Mouse (Mus musculus): ENCODE data around the gene Cbx6. TPM values are rescaled to one million over a fixed set of nuclear protein-coding genes. Genes with fewer than 3 reads are reported as not detected.

Cbx6 gene
- polyA plus RNA-seq, 1 experiment from 2014 or later, result 68.0 TPM

DNA sequence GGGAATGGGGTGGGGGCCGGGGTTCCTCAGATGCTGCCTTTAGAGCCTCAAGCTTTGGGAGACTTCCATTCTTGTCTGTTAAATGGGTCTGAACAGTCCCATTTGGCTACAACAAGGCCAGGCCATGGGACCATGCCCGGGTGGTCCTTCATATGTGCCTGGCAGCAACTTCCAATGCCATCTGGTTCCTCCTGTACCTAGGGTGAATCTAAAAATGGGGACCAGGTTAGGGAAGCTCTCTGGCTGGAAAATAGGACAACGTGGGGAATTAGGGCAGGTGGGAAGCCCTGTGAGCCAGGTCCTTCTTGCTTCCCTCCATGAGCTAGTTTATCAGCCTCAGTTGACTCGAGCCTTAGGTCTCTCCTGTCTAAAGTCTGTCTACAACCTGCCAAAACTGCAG lies 23.5 kb downstream of the Cbx6 start:
- H3K9ac ChIP-seq, result no peak overlapping the region
- no peak overlapping the region for H3K4me2 ChIP-seq
- 63% methylated on average over 4 of the region's 4 CpGs for WGBS
- no peak overlapping the region for H3K27ac ChIP-seq
- H3K9me3 ChIP-seq, result no peaks in the 10 kb centered on the region
- no peak for ATAC-seq (ENCODE audit: insufficient read depth, low FRiP score, low read depth)
- no peak overlapping the region for H3K4me3 ChIP-seq (replicated peaks)
- peaks cover 22% of the 10 kb centered on the region for H3K27me3 ChIP-seq (replicated peaks)
- 0 out of 2 replicates have a peak, but pooled peaks cover 2% of the 10 kb centered on the region for H3K4me1 ChIP-seq
- H3K36me3 ChIP-seq, result no peaks in the 10 kb centered on the region

GRCm38 (mm10) chr15:79810061-79810460 lies 24.4 kb downstream of the Cbx6 start:
- no peak for ATAC-seq (ENCODE audit: insufficient read depth, low FRiP score, low read depth)
- H3K9ac ChIP-seq, result no peak overlapping the region
- H3K4me2 ChIP-seq, result no peak overlapping the region
- H3K9me3 ChIP-seq, result no peaks in the 10 kb centered on the region
- peaks cover 31% of the 10 kb centered on the region for H3K27me3 ChIP-seq (replicated peaks)
- 52% methylated on average over 3 of the region's 3 CpGs for WGBS
- H3K27ac ChIP-seq, result no peak overlapping the region
- no peaks in the 10 kb centered on the region for H3K36me3 ChIP-seq
- no peak overlapping the region for H3K4me3 ChIP-seq (replicated peaks)
- 0 out of 2 replicates have a peak, but pooled peaks cover 4% of the 10 kb centered on the region for H3K4me1 ChIP-seq

DNA sequence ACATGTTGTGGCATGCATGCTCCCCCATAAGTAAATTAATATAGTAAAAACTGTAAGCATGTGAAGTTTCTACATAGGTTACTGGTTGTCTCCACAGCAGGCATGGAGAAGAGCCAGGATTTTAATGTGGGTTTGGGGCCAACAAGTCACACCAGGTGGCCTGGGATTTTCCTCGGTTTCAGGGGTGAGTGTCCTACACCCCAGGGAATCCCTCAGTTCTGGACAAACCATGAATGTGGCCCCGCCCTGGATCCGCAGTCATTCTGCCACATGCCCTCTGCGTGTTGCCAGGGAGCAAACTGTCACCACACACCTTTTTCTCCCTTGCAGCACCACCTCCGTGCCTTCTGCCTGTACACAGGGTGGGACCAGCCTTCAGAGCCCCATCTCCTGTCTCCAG lies 25.8 kb downstream of the Cbx6 start:
- Histone ChIP-seq H3K4me3 (replicated peaks) (no peak overlapping the region), H3K9me3 (no peaks in the 10 kb centered on the region), H3K4me2 (no peak overlapping the region), H3K36me3 (no peaks in the 10 kb centered on the region), H3K27ac (no peak overlapping the region), H3K27me3 (replicated peaks) (peaks cover 38% of the 10 kb centered on the region), H3K9ac (no peak overlapping the region), H3K4me1 (peaks cover 13% of the 10 kb centered on the region; the same call in 1 of the 2 replicates)
- WGBS, result 52% methylated on average over 5 of the region's 5 CpGs
- ATAC-seq (ENCODE audit: insufficient read depth, low FRiP score, low read depth), result no peak

GRCm38 (mm10) chr15:79808114-79808513 lies 26.4 kb downstream of the Cbx6 start:
- Histone ChIP-seq H3K4me2 (no peak overlapping the region), H3K4me3 (replicated peaks) (no peak overlapping the region), H3K4me1 (peaks cover 17% of the 10 kb centered on the region; the same call in 1 of the 2 replicates), H3K9ac (no peak overlapping the region), H3K27ac (no peak overlapping the region), H3K36me3 (no peaks in the 10 kb centered on the region), H3K27me3 (replicated peaks) (peaks cover 44% of the 10 kb centered on the region), H3K9me3 (no peaks in the 10 kb centered on the region)
- WGBS, result 26% methylated on average over 5 of the region's 5 CpGs
- ATAC-seq (ENCODE audit: insufficient read depth, low FRiP score, low read depth), result no peak

- Histone ChIP-seq H3K4me1 (peaks cover 17% of the 10 kb centered on the region; the same call in 1 of the 2 replicates), H3K9me3 (no peaks in the 10 kb centered on the region), H3K4me2 (no peak overlapping the region), H3K27ac (no peak overlapping the region), H3K36me3 (no peaks in the 10 kb centered on the region), H3K9ac (no peak overlapping the region), H3K27me3 (replicated peaks) (peaks cover 53% of the 10 kb centered on the region), H3K4me3 (replicated peaks) (no peak overlapping the region)
- ATAC-seq (ENCODE audit: insufficient read depth, low FRiP score, low read depth), result no peak
- WGBS, result 47% methylated on average over 1 of the region's 1 CpGs
These were observed 27.4 kb downstream of the Cbx6 start for GRCm38 (mm10) chr15:79807050-79807449.

- Histone ChIP-seq H3K4me3 (replicated peaks) (no peak overlapping the region), H3K4me1 (peaks cover 17% of the 10 kb centered on the region; the same call in 1 of the 2 replicates), H3K9ac (no peak overlapping the region), H3K9me3 (no peaks in the 10 kb centered on the region), H3K4me2 (peak overlapping the region; percentile 96; the same call in 1 of the 2 replicates), H3K27ac (no peak overlapping the region), H3K27me3 (replicated peaks) (peaks cover 65% of the 10 kb centered on the region), H3K36me3 (no peaks in the 10 kb centered on the region)
- WGBS, result 22% methylated on average over 8 of the region's 8 CpGs
- no peak for ATAC-seq (ENCODE audit: insufficient read depth, low FRiP score, low read depth)
These were observed 29.2 kb downstream of the Cbx6 start for GRCm38 (mm10) chr15:79805246-79805645.

- H3K4me3 ChIP-seq (replicated peaks), result peak within 1 kb of the TSS; percentile 64
- peak within 1 kb of the TSS; percentile 39 for H3K9ac ChIP-seq
- H3K27ac ChIP-seq, result no peak within 1 kb of the TSS
- peak; percentile 77 for ATAC-seq (ENCODE audit: insufficient read depth, low FRiP score, low read depth)
- H3K27me3 ChIP-seq (replicated peaks), result peaks cover 65% of the 10 kb centered on the region
- no peaks in the 10 kb centered on the region for H3K36me3 ChIP-seq
- peaks cover 17% of the 10 kb centered on the region; the same call in 1 of the 2 replicates for H3K4me1 ChIP-seq
- no peaks in the 10 kb centered on the region for H3K9me3 ChIP-seq
- H3K4me2 ChIP-seq, result peak within 1 kb of the TSS; percentile 96
- under 1% methylated on average over 87 of the region's 91 CpGs for WGBS
These were observed 30.0 kb downstream of the Cbx6 start, which contains the start of gene Nptxr for GRCm38 (mm10) chr15:79804352-79805071. TSS of gene Nptxr (minus strand) at chr15:79804766.

GRCm38 (mm10) chr15:79803533-79804351 lies 30.7 kb downstream of the Cbx6 start:
- WGBS, result 5% methylated on average over 81 of the region's 81 CpGs
- H3K9me3 ChIP-seq, result no peaks in the 10 kb centered on the region
- ATAC-seq (ENCODE audit: insufficient read depth, low FRiP score, low read depth), result peak; percentile 15; the same call in 1 of the 2 replicates
- peak overlapping the region; percentile 64 for H3K4me3 ChIP-seq (replicated peaks)
- peaks cover 60% of the 10 kb centered on the region for H3K27me3 ChIP-seq (replicated peaks)
- H3K27ac ChIP-seq, result no peak overlapping the region
- H3K36me3 ChIP-seq, result no peaks in the 10 kb centered on the region
- H3K4me1 ChIP-seq, result peaks cover 17% of the 10 kb centered on the region; the same call in 1 of the 2 replicates
- H3K9ac ChIP-seq, result peak overlapping the region; percentile 39
- peak overlapping the region; percentile 96 for H3K4me2 ChIP-seq

GRCm38 (mm10) chr15:79802304-79802703 lies 32.2 kb downstream of the Cbx6 start:
- Histone ChIP-seq H3K36me3 (no peaks in the 10 kb centered on the region), H3K4me3 (replicated peaks) (no peak overlapping the region), H3K27me3 (replicated peaks) (peaks cover 55% of the 10 kb centered on the region), H3K9ac (no peak overlapping the region), H3K9me3 (no peaks in the 10 kb centered on the region), H3K4me1 (peaks cover 17% of the 10 kb centered on the region; the same call in 1 of the 2 replicates), H3K27ac (no peak overlapping the region), H3K4me2 (0 out of 2 replicates have a peak overlapping the region, but pooled peaks have one; percentile 1)
- ATAC-seq (ENCODE audit: insufficient read depth, low FRiP score, low read depth), result no peak
- WGBS, result 63% methylated on average over 4 of the region's 4 CpGs

DNA sequence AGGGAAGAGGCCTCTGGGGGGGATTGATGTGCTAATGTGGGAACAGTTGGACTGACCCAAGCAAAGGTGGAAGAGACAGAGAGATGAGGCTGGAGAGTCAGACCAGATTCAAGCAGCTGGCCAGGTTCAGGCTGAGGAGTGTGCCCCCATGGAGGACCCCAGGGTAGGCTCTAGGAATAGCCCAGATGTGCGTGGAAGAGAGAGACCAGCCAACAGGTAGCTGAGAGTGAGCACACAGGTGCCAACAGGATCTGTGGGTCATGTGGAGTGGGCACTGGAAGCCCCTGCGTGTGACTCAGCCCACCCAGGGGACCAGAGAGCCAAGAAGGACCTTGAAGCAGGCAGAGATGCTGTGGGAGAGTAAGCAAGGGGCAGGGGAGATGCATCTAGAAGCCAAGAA lies 32.8 kb downstream of the Cbx6 start:
- Histone ChIP-seq H3K4me2 (no peak overlapping the region), H3K36me3 (no peaks in the 10 kb centered on the region), H3K4me3 (replicated peaks) (no peak overlapping the region), H3K27me3 (replicated peaks) (peaks cover 48% of the 10 kb centered on the region), H3K27ac (no peak overlapping the region), H3K9me3 (no peaks in the 10 kb centered on the region), H3K9ac (no peak overlapping the region), H3K4me1 (peaks cover 17% of the 10 kb centered on the region; the same call in 1 of the 2 replicates)
- 55% methylated on average over 2 of the region's 2 CpGs for WGBS
- ATAC-seq (ENCODE audit: insufficient read depth, low FRiP score, low read depth), result no peak

DNA sequence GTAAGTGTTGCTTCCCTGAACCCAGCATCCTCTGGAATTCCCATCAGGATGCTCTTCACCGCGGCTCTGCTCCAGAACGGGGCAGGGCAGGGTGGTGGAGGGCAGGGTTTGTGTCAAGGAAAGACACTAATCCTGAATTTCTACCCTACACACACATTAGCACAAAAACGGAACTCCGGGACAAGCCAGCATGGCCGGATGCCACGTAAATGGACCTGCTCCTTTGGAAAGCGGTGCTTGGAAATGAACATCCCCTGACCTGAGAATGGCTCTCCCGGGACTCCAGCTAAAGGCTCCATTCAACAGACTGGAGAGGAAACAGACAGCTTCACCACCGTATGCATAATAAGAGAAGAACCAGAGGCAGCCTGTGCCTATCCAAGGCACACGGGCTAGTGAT lies 33.8 kb downstream of the Cbx6 start:
- Histone ChIP-seq H3K36me3 (no peaks in the 10 kb centered on the region), H3K9me3 (no peaks in the 10 kb centered on the region), H3K27me3 (replicated peaks) (peaks cover 40% of the 10 kb centered on the region), H3K4me1 (peaks cover 17% of the 10 kb centered on the region; the same call in 1 of the 2 replicates), H3K9ac (no peak overlapping the region), H3K27ac (no peak overlapping the region), H3K4me3 (replicated peaks) (no peak overlapping the region), H3K4me2 (no peak overlapping the region)
- ATAC-seq (ENCODE audit: insufficient read depth, low FRiP score, low read depth), result no peak
- WGBS, result 55% methylated on average over 11 of the region's 11 CpGs

GRCm38 (mm10) chr15:79798591-79798990 lies 35.9 kb downstream of the Cbx6 start:
- Histone ChIP-seq H3K4me2 (no peak overlapping the region), H3K27me3 (replicated peaks) (peaks cover 26% of the 10 kb centered on the region), H3K27ac (no peak overlapping the region), H3K4me3 (replicated peaks) (no peak overlapping the region), H3K36me3 (no peaks in the 10 kb centered on the region), H3K9ac (no peak overlapping the region), H3K9me3 (no peaks in the 10 kb centered on the region), H3K4me1 (peaks cover 3% of the 10 kb centered on the region; the same call in 1 of the 2 replicates)
- 88% methylated on average over 10 of the region's 10 CpGs for WGBS
- no peak for ATAC-seq (ENCODE audit: insufficient read depth, low FRiP score, low read depth)

Data from stomach, embryonic 15.5 days (tissue).